Mouse (Mus musculus) stomach, embryonic 14.5 days (tissue): ENCODE data around the gene Tm2d1. TPM values are rescaled to one million over a fixed set of nuclear protein-coding genes. Genes with fewer than 3 reads are reported as not detected.
A peak's percentile ranks its signal among the peaks of the same experiment; 100 is the strongest.

Experiments used
- ATAC-seq: fragments of 200-750 bp; cut with Nextera tagmentation; 2 replicates; pipeline ENCODE4 v1.8.0; 2017; ENCODE audit warnings: low read depth, moderate TSS enrichment; ENCODE audit not compliant: insufficient number of reproducible peaks, insufficient read depth, low FRiP score
- H3K27ac ChIP-seq: fragments of 300-500 bp; sonication (generic); 2 replicates; pipeline ENCODE4 v1.5.1; 2014; ENCODE audit warnings: mild to moderate bottlenecking, low read length, moderate library complexity, mixed read lengths
- H3K27me3 ChIP-seq: fragments of 300-500 bp; sonication (generic); 2 replicates; pipeline ENCODE4 v1.6.1; 2014; ENCODE audit warnings: low read length, control low read depth, mixed read lengths; ENCODE audit not compliant: control insufficient read depth, insufficient read depth
- H3K36me3 ChIP-seq: fragments of 300-500 bp; sonication (generic); 2 replicates; pipeline ENCODE4 v1.6.1; 2014; ENCODE audit warnings: mild to moderate bottlenecking, control low read depth, low read length, moderate library complexity, mixed read lengths; ENCODE audit not compliant: control insufficient read depth, insufficient read depth
- H3K4me1 ChIP-seq: fragments of 300-500 bp; sonication (generic); 2 replicates; pipeline ENCODE4 v1.6.1; 2014; ENCODE audit warnings: low read length, control low read depth, mixed read lengths; ENCODE audit not compliant: control insufficient read depth, insufficient read depth
- H3K4me2 ChIP-seq: fragments of 300-500 bp; sonication (generic); replicated peaks from 2 replicates; pipeline ENCODE4 v1.6.1; 2014; ENCODE audit warnings: low read depth, low read length, control low read depth
- H3K4me3 ChIP-seq: fragments of 300-500 bp; sonication (generic); 2 replicates; pipeline ENCODE4 v1.5.1; 2014; ENCODE audit warnings: low read depth, low read length, control low read depth
- H3K9ac ChIP-seq: fragments of 300-500 bp; sonication (generic); replicated peaks from 2 replicates; pipeline ENCODE4 v1.6.1; 2014; ENCODE audit warnings: low read depth, mild to moderate bottlenecking, control low read depth, low read length, moderate library complexity, mixed read lengths
- H3K9me3 ChIP-seq: fragments of 300-500 bp; sonication (generic); 2 replicates; pipeline ENCODE4 v1.6.1; 2016; ENCODE audit warnings: low read depth, low read length, control low read depth; ENCODE audit not compliant: control insufficient read depth
- WGBS: fragments of 180-500 bp; shearing (Covaris S2); extraction: QIAGEN DNeasy Blood & Tissue Kit; methylation state at CpG from one replicate; pipeline ENCODE4 v1.1.7; 2014; 5-methylcytosine and 5-hydroxymethylcytosine counted together
- polyA plus RNA-seq: library from polyadenylated mRNA; unstranded; fragments of >200 nt; fragmentation: Nextera tagmentation; extraction: Ambion mirVana; gene quantifications from 2 replicates; pipeline ENCODE4 v1.2.1, GENCODE M21; 2014

The Tm2d1 gene
- polyA plus RNA-seq, 1 experiment from 2014 or later = 89.2 TPM

GRCm38 (mm10) chr4:98395690-98396437, 12.8 kb upstream of the Tm2d1 start, which contains the start of gene Patj:
Gene Patj, plus strand, starts transcription at chr4:98395785.
- peak; percentile 90 for ATAC-seq
- Histone ChIP-seq H3K4me3 (peak within 1 kb of the TSS; percentile 94), H3K36me3 (no peaks in the 10 kb centered on the region), H3K4me2 (peak within 1 kb of the TSS; percentile 77), H3K27me3 (no peaks in the 10 kb centered on the region), H3K9me3 (no peaks in the 10 kb centered on the region), H3K27ac (peak within 1 kb of the TSS; percentile 85), H3K9ac (peak within 1 kb of the TSS; percentile 99), H3K4me1 (peaks cover 3% of the 10 kb centered on the region; the same call in 1 of the 2 replicates)
- under 1% methylated on average over 73 of the region's 73 CpGs for WGBS

- ATAC-seq = no peak
Observed at GRCm38 (mm10) chr4:98395346-98395689, 12.2 kb upstream of the Tm2d1 start.

GRCm38 (mm10) chr4:98385036-98385435, 1.9 kb upstream of the Tm2d1 start:
- no peak for ATAC-seq
- Histone ChIP-seq H3K9me3 (no peaks in the 10 kb centered on the region), H3K4me3 (no peak overlapping the region), H3K9ac (no peak overlapping the region), H3K36me3 (no peaks in the 10 kb centered on the region), H3K27ac (no peak overlapping the region), H3K4me1 (no peaks in the 10 kb centered on the region), H3K27me3 (no peaks in the 10 kb centered on the region), H3K4me2 (no peak overlapping the region)
- WGBS = 39% methylated on average over 5 of the region's 5 CpGs

More at GRCm38 (mm10) chr4:98395346-98395689, 12.2 kb upstream of the Tm2d1 start:
- peak overlapping the region; percentile 99 for H3K9ac ChIP-seq
- H3K27ac ChIP-seq = peak overlapping the region; percentile 85; the same call in 1 of the 2 replicates
- H3K36me3 ChIP-seq = no peaks in the 10 kb centered on the region
- 2% methylated on average over 7 of the region's 7 CpGs for WGBS
- no peaks in the 10 kb centered on the region for H3K27me3 ChIP-seq
- peak overlapping the region; percentile 77 for H3K4me2 ChIP-seq
- peak overlapping the region; percentile 94 for H3K4me3 ChIP-seq
- no peaks in the 10 kb centered on the region for H3K4me1 ChIP-seq
- no peaks in the 10 kb centered on the region for H3K9me3 ChIP-seq

- Histone ChIP-seq H3K27ac (no peak overlapping the region), H3K4me1 (no peaks in the 10 kb centered on the region), H3K9me3 (no peaks in the 10 kb centered on the region), H3K4me3 (no peak overlapping the region), H3K4me2 (no peak overlapping the region), H3K36me3 (peaks cover 4% of the 10 kb centered on the region; the same call in 1 of the 2 replicates), H3K27me3 (no peaks in the 10 kb centered on the region), H3K9ac (no peak overlapping the region)
- no peak for ATAC-seq
- WGBS = 89% methylated on average over 2 of the region's 2 CpGs
Observed at GRCm38 (mm10) chr4:98376943-98377342, 6.2 kb downstream of the Tm2d1 start.

GRCm38 (mm10) chr4:98375401-98375800, 7.7 kb downstream of the Tm2d1 start:
- Histone ChIP-seq H3K4me1 (no peaks in the 10 kb centered on the region), H3K4me3 (no peak overlapping the region), H3K4me2 (no peak overlapping the region), H3K9me3 (no peaks in the 10 kb centered on the region), H3K9ac (no peak overlapping the region), H3K27ac (no peak overlapping the region), H3K36me3 (peaks cover 4% of the 10 kb centered on the region; the same call in 1 of the 2 replicates), H3K27me3 (no peaks in the 10 kb centered on the region)
- ATAC-seq = no peak
- 53% methylated on average over 4 of the region's 4 CpGs for WGBS

- Histone ChIP-seq H3K36me3 (peaks cover 16% of the 10 kb centered on the region; the same call in 1 of the 2 replicates), H3K27ac (no peak overlapping the region), H3K9me3 (no peaks in the 10 kb centered on the region), H3K4me3 (no peak overlapping the region), H3K27me3 (no peaks in the 10 kb centered on the region), H3K4me2 (no peak overlapping the region), H3K9ac (no peak overlapping the region), H3K4me1 (no peaks in the 10 kb centered on the region)
- no peak for ATAC-seq
- 90% methylated on average over 9 of the region's 9 CpGs for WGBS
Observed at GRCm38 (mm10) chr4:98358034-98358809, 24.9 kb downstream of the Tm2d1 start.

- 54% methylated on average over 5 of the region's 5 CpGs for WGBS
- Histone ChIP-seq H3K4me3 (no peak overlapping the region), H3K36me3 (no peaks in the 10 kb centered on the region)
Observed at GRCm38 (mm10) chr4:98348580-98348979, 34.5 kb downstream of the Tm2d1 start.

GRCm38 (mm10) chr4:98345783-98346182, 37.3 kb downstream of the Tm2d1 start:
- Histone ChIP-seq H3K4me1 (no peaks in the 10 kb centered on the region), H3K27ac (no peak overlapping the region), H3K9ac (no peak overlapping the region), H3K36me3 (no peaks in the 10 kb centered on the region), H3K4me3 (no peak overlapping the region), H3K27me3 (no peaks in the 10 kb centered on the region), H3K9me3 (no peaks in the 10 kb centered on the region), H3K4me2 (no peak overlapping the region)
- 91% methylated on average over 10 of the region's 10 CpGs for WGBS
- ATAC-seq = no peak

More at GRCm38 (mm10) chr4:98348580-98348979, 34.5 kb downstream of the Tm2d1 start:
- ATAC-seq = no peak
- no peak overlapping the region for H3K27ac ChIP-seq
- no peak overlapping the region for H3K4me2 ChIP-seq
- H3K4me1 ChIP-seq = no peaks in the 10 kb centered on the region
- H3K27me3 ChIP-seq = no peaks in the 10 kb centered on the region
- H3K9me3 ChIP-seq = no peaks in the 10 kb centered on the region
- no peak overlapping the region for H3K9ac ChIP-seq
